Mouse (Mus musculus) mouse trophoblast stem cell (cell line): ENCODE measurements around the gene Rasa4.
"Not testable (repeated sequence)": the region's sequence is repeated elsewhere in the genome, so short reads cannot be mapped to it uniquely, and the experiment has no call there.

Source experiments
- in situ Hi-C, 2 experiments: fragments of 300-500 bp; cut with MseI, MboI; formaldehyde crosslinking; loops; 2 replicates in 1 of 2; 3 replicates in 1 of 2; pipeline ENCODE4 v1.15.1; 2025

Rasa4 gene

DNA sequence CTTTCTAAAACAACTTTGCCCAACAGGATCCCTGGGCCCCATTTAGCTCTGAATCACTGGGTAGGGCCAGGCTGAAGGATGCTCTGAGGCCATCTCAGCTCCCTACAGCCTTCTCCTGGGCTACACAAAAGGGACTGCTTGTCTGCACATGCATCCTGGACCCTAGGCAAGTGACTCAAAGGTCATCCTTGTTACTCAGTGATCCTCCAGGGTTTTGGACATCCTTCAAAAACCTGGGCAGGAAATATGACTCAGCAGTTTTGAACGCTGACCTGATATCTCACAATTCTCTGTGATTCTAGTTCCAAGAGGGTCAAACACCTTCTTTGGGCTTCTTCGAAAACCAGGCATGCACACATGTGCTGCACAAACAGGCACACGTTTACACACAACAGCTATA lies 25.3 kb downstream of the Rasa4 start:
- in situ Hi-C loops = no loop called here

DNA sequence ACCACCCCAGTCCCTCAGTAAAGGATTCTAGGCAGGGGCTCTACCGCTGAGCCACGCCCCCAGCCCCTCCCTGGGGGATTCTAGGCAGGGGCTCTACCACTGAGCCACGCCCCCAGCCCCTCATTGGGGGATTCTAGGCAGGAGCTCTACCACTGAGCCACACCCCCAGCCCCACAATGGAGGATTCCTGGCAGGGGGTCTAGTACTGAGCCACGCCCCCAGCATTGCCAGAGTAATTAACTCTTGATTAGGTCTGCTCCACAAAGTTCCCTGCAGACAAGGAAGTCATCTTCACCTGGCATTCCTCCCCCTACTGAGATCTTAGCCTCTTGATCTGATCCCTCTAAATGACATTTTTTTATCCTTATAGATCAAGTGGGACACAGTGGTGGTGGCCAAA lies 29.8 kb downstream of the Rasa4 start:
- in situ Hi-C loops = not testable (repeated sequence)

GRCm38 (mm10) chr5:136115891-136116783 lies 32.4 kb downstream of the Rasa4 start, which contains the start of gene Polr2j:
Polr2j (plus strand) TSS chr5:136116631.
- in situ Hi-C loops = no loop called here

GRCm38 (mm10) chr5:136116784-136117112 lies 33.0 kb downstream of the Rasa4 start:
- in situ Hi-C loops = no loop called here

DNA sequence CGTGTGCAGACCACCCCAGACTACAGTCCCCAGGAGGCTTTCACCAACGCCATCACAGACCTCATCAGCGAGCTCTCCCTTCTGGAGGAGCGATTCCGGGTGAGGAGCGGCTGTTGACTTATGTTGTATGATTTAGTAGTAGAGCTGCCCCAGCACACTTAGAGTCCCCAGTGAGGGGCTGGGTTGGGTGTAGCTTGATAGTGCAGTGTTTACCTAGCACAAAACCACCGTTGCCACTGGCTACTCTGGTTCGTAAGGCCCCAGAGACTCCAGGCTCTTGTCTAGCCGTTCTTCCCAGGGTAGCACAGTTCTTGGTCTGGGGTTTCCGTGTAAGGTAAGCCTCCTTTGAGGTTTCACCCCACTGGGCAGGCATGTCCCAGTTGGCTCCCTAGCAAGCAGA lies 38.4 kb downstream of the Rasa4 start:
- in situ Hi-C loops = no loop called here

DNA sequence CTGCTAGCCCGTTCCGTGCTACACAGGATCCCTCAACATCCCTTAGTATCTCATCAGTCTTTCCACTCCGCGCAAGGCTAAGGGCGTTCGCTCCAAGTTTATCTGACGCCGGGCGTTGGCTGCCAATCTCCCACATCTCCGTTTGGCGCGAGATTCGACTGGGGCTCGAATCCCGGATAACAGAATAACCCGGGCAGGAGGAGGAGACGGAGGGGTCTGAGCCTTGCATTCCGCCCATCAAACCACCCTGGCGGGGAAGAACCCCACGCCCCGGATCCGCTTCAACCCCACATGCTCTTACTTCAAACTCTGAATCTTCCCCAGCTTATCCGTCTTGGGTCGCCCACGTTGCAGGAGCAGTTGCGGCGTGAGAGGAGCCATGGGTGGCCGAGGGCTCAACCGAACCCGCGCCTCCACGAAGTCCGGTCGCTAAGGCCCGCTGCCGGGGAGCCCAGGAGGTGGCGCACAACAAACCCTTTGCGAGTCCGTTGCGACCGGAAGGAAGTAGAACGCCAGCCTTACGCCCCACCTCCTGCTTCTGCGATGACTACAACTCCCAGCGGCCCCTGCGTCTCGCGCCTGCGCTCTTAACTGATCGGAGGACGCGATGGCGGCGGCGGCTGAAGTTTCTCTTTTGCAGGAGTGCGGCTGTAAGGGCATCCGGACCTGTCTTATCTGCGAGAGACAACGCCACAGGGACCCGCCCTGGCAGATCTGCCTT lies 52.0 kb downstream of the Rasa4 start, which contains the start of the genes Lrwd1 and Alkbh4:
Lrwd1 (minus strand) TSS at position 504 of the 721 bp plus-strand sequence.
Alkbh4 (plus strand) TSS at position 576 of the 721 bp plus-strand sequence.
- in situ Hi-C loops = no loop called here

DNA sequence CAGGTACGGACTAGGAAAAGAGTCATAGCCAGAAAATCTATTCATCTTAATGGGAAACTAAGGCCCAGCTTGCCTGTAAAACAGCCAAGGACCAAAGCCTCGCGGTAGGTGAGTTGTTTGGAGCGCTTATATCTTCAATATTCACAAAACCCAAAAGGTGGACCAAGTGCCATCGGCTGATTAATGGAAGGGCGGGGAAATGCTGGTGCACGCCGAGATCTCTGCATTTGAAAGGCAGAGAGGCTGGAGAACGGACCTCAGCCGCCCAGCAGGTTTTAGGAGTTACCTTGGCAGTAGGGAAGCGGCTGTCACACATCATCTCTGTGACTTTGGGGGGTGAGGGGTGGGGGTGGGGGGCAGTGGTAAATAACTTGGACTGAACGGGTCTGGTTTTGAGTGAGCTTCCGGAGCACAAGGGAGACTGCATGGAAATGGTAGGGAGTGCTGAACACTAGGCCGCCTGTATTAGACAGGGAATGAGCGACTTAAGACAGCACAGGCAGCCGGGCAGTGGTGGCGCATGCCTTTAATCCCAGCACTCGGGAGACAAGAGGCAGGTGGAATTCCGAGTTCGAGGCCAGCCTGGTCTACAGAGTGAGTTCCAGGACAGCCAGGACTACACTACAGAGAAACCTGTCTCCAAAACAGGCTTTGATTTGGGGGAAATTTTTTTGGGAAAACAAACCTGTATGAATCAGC lies 52.7 kb downstream of the Rasa4 start:
- in situ Hi-C loops = no loop called here

GRCm38 (mm10) chr5:136137658-136138274 lies 54.0 kb downstream of the Rasa4 start:
- in situ Hi-C loops = no loop called here

DNA sequence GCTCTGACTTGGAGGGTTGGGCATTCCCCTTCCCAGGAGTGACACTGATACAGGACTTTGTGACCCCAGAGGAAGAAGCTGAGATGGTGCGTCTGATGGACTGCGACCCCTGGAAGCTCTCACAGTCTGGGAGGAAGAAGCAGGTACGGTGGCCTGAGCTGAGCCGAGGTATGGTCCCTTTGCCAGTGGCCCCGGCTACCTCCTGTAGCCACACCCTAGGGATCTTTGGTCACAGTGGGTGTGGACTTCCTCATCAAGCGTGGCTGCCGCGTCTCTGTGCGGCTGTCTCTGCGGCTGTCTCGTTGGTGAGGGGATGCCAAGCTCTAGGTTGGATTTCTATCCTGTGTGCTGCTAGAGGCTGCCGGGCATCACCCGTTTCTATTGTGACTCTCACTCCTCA lies 55.7 kb downstream of the Rasa4 start:
- in situ Hi-C loops = no loop called here

GRCm38 (mm10) chr5:136140057-136140482 lies 56.4 kb downstream of the Rasa4 start:
- in situ Hi-C loops = no loop called here

DNA sequence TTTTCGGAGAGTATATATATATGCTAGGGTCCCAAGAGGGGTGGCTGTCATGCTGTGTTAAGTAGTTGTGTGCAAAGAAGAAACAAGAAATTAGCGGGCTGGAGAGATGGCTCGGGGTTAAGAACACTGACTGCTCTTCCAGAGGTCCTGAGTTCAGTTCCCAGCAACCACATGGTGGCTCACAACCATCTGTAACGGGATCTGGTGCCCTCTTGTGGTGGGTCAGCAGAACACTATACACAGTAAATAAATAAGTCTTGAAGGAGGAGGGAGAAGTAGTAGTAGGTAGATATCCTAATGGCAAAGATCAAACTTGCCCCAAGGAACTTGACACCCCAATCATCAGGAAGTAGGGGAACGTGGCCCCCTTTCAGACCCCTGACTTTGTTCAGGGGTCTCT lies 59.0 kb downstream of the Rasa4 start:
- in situ Hi-C loops = no loop called here

DNA sequence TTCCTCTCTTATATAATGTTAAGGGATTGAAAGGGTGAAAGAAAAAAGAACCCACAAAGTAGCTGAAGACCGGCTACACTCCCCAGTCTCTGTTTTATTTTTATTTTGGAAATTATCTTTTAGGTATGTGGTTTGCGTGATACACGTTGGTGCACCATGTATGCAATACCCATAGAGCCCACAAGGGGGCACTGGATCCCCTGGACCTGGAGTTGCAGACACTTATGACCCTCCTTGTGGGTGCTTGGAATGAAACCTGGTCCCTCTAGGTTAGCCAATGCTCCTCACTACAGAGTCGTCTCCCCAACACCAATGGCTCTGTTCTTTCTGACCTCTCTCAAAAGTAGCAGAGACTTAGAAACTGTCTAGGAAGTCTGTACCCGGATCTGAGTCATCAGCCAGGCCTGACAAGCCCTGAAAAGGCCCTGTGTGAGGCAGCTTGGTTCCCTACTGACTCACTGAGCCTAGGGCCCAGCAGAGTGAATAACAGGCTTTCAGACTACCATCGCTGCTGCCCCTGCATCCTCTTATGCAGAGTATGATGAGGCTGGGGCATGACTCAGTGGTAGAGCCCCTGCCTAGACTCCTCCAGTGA lies 59.5 kb downstream of the Rasa4 start:
- in situ Hi-C loops = no loop called here

DNA sequence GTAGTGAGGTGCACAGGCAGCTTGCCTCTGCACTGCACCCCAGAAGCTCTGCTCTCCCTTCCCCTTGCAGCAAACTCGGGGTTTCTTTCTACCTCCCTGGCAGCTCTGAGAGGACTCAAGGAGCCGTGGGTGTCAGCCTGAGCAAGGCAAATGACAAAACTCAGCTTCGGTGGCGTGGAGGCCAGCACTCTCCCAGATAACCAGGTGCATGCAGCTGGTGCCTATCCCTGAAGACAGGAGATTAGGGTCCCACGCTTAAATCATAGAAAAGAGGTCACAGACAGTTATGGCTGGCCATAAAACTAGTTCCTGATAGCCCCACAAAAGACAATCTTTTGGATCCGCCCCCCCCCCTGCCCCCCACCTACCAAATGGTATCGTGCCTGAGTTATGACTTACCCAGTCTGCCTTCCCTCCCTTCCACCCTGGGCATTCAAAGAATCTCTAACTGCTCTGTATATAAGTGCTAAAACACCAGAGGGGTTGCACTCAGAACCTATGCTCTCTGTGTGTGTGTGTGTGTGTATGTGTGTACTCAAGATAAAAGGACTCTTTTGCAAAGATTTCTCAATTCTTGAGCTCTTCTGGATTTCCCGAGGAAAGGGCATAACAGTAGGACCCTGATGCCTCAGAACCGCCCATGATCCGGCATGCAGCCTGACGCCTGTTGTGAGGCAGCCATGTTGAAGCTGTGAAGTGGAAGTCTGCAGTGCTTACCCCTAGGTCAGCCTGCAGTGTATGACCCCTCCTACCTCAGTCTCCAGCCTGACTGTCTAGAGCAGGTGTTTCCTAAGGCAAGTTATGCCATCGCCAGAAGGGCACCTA lies 61.1 kb downstream of the Rasa4 start:
- in situ Hi-C loops = no loop called here

DNA sequence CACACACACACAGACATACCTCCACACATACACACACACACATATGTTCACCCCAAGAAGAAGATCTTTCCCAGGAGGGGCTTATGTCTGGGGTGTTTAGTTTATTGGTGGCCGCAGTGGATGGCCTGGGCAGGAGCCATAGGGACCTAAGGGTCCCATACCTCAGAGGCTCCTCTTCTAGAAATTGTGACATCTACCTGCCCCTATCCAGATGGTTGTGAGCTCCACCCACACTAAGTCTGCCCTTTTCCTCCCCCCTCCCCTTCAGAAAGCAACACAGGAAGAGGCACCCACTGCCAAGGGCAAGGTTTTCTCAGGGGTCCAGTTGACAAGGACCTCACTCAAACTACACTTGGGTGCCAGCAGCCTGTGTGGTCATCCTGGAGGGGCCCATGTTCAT lies 63.2 kb downstream of the Rasa4 start:
- in situ Hi-C loops = no loop called here

DNA sequence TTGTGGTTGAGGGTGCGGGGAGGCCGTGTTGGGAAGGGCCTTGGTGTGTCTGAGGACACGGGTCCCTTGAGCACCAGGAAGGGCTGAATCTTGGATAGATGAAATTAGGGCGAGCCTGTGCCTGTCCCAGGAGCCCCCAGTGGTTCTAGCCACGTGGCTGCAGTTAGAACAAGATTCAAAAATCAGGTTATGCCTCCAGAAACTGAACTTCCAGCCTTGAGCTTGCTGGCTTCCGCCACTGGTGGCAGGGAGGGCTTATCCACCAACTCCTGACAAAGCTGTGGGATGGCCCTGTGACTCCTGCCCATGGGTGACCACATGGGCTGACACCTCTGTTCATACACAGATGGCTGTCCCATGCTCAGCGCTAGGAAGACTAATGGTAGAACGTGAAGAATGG lies 64.0 kb downstream of the Rasa4 start:
- in situ Hi-C loops = no loop called here

DNA sequence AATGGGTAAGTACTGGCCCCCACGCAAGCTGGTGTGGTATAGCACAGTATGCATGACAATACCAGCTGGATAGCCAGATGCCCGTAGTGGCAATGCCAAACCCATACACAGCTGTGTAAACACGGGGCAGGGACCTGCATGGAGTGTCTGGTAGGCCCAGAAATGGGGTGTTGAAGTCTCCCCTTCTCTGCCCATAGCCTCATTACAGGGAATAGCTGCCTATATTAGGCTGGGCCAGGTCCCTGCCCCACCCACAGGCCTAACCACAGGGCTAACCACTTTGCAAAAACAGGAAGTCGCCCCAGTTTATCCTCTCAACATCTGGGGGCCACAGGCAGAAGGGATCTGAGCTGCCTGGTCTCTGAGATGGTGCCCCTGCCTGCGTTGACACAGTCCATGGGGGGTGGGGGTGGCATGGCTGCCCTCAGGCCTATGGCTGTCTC lies 65.4 kb downstream of the Rasa4 start:
- in situ Hi-C loops = not testable (repeated sequence)

- in situ Hi-C loops = no loop called here
These were observed 68.6 kb downstream of the Rasa4 start for GRCm38 (mm10) chr5:136152365-136152764.

- in situ Hi-C loops = no loop called here
These were observed 71.7 kb downstream of the Rasa4 start for GRCm38 (mm10) chr5:136155399-136155798.

GRCm38 (mm10) chr5:136160084-136160483 lies 76.4 kb downstream of the Rasa4 start:
- in situ Hi-C loops = not testable (repeated sequence)
